Mouse (Mus musculus) brain, embryonic 14.5 days (tissue): Measurements from ENCODE around the gene Nkx6-1. TPM values are rescaled to one million over a fixed set of nuclear protein-coding genes. Genes with fewer than 3 reads are reported as not detected.
A peak's percentile ranks its signal among the peaks of the same experiment; 100 is the strongest.

Experiments
- DNase-seq: peaks from one replicate; pipeline ENCODE4 v3.0.0-alpha.2; 2011; ENCODE audit warnings: low read depth
- CTCF ChIP-seq: fragments of 200-500 bp; IDR thresholded peaks from 2 replicates; pipeline ENCODE4 v1.5.1; 2012; ENCODE audit warnings: inconsistent platforms, mild to moderate bottlenecking, moderate library complexity, borderline replicate concordance; ENCODE audit not compliant: insufficient read depth, insufficient read length; ENCODE audit errors: extremely low read depth
- POLR2A ChIP-seq: fragments of 200-500 bp; IDR thresholded peaks from 2 replicates; pipeline ENCODE4 v1.6.1; 2012; ENCODE audit warnings: mild to moderate bottlenecking, inconsistent platforms, borderline replicate concordance; ENCODE audit not compliant: poor library complexity, insufficient read depth, insufficient read length, severe bottlenecking; ENCODE audit errors: extremely low read depth
- polyA plus RNA-seq: library from polyadenylated mRNA; depleted of rRNA; stranded (reverse); fragments of >200 nt; gene quantifications from 2 replicates; pipeline ENCODE4 v1.2.3, GENCODE M21; 2012; rRNA removed

The Nkx6-1 gene
- polyA plus RNA-seq, 1 experiment = 9.3 TPM

- peak; percentile 52 for DNase-seq
- TF ChIP-seq POLR2A = no peak
- TF ChIP-seq CTCF = no peak
These were observed 6.4 kb downstream of the Nkx6-1 start for GRCm38 (mm10) chr5:101658188-101658983.

- no peak for DNase-seq
- no peak for TF ChIP-seq CTCF
- no peak for TF ChIP-seq POLR2A
These were observed 7.1 kb downstream of the Nkx6-1 start for GRCm38 (mm10) chr5:101657698-101658097.

GRCm38 (mm10) chr5:101656107-101656506, 8.7 kb downstream of the Nkx6-1 start:
- TF ChIP-seq POLR2A (no peak), CTCF (no peak)
- no peak for DNase-seq

- DNase-seq = no peak
- no peak for TF ChIP-seq CTCF
- TF ChIP-seq POLR2A = no peak
These were observed 9.4 kb downstream of the Nkx6-1 start for GRCm38 (mm10) chr5:101655418-101655817.

GRCm38 (mm10) chr5:101647726-101648686, 16.8 kb downstream of the Nkx6-1 start:
- peak; percentile 49 for TF ChIP-seq CTCF
- no peak for TF ChIP-seq POLR2A
- no peak for DNase-seq

- TF ChIP-seq POLR2A (no peak), CTCF (no peak)
- no peak for DNase-seq
These were observed 17.7 kb downstream of the Nkx6-1 start for GRCm38 (mm10) chr5:101646961-101647575.

GRCm38 (mm10) chr5:101645071-101645470, 19.7 kb downstream of the Nkx6-1 start:
- TF ChIP-seq CTCF (no peak), POLR2A (no peak)
- no peak for DNase-seq

- TF ChIP-seq POLR2A (no peak), CTCF (no peak)
- DNase-seq = no peak
These were observed 26.7 kb downstream of the Nkx6-1 start for GRCm38 (mm10) chr5:101638101-101638500.

Other genes starting within 250 kb of the Nkx6-1 start
- gene Cds1, start 100.1 kb upstream of the Nkx6-1 start, polyA plus RNA-seq = 4.6 and 7.8 TPM in 2 replicates